Mouse (Mus musculus): Measurements from ENCODE around the gene Gprc5b.
A peak's percentile ranks its signal among the peaks of the same experiment; 100 is the strongest.

The Gprc5b gene

DNA sequence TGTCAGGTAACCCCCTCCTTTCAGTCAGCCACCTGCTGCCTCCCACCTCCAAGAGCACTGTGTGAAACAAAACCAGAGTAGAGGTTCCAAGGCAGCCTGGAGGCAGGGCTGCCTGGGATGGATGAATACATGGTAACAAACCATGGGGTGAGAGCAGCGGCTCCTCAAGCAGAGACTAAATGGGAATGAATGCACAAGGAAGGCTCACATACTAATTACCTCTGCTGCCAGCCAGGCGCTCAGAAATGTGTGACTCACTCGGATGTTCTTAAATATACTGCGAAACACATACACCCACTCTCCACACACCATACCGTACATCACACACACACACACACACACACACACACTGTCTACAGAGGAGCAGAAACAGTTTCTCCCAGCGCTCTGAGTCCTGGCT, 4.7 kb downstream of the Gprc5b start:
- DNase-seq (ENCODE audit: low spot score in 2 of 2), result no peak

GRCm38 (mm10) chr7:118989275-118989856, 5.6 kb downstream of the Gprc5b start:
- DNase-seq (ENCODE audit: low spot score in 2 of 2), result no peak

DNA sequence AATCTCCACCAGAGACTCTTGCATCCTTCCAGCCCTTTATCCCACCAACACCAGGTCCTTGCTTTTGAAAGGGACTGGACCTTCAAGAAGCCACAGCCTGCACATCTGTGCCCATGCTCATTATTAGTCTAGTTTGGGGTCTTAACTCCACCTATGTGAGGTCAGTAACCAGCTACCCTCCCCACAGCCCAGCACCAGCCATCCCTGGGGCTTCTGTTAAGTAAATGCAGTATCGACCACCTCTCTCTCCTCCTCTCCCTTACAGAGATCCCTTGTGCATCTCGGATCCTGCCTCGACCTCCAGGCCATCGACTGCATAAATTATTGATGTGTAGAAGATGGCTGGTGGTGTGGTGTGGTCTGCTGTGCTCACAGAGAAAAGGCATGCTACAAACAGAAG, 8.6 kb downstream of the Gprc5b start:
- no peak for DNase-seq (ENCODE audit: low spot score in 2 of 2)

DNA sequence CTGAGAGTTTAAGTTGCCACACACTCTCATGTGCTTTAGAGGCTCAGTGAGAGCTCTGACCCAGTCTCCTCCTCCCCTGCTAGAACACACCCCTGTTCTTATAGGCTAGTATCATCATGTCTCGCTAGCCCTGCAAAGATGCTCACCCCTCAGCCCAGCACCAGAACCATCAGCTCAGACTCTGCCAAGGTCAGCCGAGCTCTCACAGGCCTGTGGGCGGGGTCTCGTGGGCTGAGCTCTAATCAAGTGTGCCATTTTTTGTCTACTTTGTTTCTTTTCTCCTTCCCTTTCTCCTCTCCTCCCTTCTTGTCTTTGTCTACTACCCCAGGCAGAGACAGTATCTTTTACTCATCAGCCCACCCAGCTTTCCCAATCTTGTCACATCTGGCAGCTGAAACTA, 9.2 kb downstream of the Gprc5b start:
- DNase-seq (ENCODE audit: low spot score in 2 of 2), result no peak

- peak in 1 of 2 experiments; percentile 8 for DNase-seq (ENCODE audit: low spot score in 2 of 2)
Observed at GRCm38 (mm10) chr7:118983961-118984360, 11.1 kb downstream of the Gprc5b start.

DNA sequence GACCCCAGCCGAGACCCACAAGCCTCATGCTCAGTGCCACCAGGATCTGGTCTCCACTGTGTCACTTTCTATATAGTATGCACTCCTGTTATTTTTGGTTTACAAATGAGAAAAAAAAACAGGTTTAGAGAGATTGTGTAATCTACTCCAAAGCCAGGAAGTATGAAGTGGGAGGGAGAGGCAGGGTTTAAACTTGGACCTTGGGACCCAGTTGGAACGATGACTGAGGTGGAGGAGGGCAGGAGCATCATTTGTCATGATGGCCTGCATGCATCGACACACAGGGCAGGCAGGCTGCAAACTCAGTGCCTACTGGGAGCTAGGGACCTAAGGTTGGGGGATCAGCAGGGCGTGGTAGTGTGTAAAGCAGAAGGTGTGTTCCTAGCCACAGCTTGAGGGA, 12.4 kb downstream of the Gprc5b start:
- DNase-seq (ENCODE audit: low spot score in 2 of 2), result no peak

GRCm38 (mm10) chr7:118981831-118982230, 13.2 kb downstream of the Gprc5b start:
- no peak for DNase-seq (ENCODE audit: low spot score in 2 of 2)

- peak; percentile 53 to 55 for DNase-seq (ENCODE audit: low spot score in 2 of 2)
Observed at GRCm38 (mm10) chr7:118981346-118981745, 13.7 kb downstream of the Gprc5b start.

GRCm38 (mm10) chr7:118979708-118980107, 15.3 kb downstream of the Gprc5b start:
- DNase-seq (ENCODE audit: low spot score in 2 of 2), result no peak

DNA sequence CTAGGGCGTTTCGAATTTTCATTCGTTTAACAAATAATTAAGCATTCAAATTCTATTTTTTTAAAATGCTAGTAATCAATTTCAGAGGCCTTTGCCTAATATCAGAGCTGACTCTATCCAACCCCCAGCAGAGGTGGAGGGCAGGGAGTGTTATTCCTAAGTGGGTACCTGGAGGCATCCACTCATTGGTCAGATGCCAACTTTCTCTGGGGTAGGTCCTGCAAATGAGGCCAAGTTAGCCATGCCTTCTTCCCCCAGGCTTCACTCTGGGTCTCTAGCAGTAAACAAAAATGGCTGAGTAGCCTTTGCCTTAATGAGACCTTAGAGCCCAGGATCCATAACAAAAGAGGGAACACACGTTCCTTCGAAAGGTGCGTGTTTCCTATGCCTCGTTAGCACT, 15.9 kb downstream of the Gprc5b start:
- no peak for DNase-seq (ENCODE audit: low spot score in 2 of 2)

DNA sequence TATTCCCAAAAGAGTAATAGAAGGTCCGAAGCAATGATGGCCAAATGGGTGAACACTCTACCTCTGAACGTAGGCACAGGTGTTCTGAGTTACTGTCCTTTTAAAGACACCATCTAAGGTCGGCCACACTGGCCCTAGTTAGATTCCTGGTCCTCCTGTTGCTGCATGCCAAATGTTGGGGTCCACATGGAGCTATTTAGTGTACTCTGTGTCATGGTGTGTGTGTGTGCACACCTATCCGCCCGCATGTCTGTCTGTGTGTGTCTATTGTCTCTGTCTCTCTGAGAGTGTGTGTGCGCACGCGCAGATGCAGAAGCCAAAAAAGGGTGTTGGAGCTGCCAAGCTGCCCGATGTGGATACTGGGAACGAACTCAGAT, 17.9 kb downstream of the Gprc5b start:
- no peak for DNase-seq (ENCODE audit: low spot score in 2 of 2)

GRCm38 (mm10) chr7:118976414-118977166, 18.4 kb downstream of the Gprc5b start:
- peak; percentile 67 to 73 for DNase-seq (ENCODE audit: low spot score in 2 of 2)

DNA sequence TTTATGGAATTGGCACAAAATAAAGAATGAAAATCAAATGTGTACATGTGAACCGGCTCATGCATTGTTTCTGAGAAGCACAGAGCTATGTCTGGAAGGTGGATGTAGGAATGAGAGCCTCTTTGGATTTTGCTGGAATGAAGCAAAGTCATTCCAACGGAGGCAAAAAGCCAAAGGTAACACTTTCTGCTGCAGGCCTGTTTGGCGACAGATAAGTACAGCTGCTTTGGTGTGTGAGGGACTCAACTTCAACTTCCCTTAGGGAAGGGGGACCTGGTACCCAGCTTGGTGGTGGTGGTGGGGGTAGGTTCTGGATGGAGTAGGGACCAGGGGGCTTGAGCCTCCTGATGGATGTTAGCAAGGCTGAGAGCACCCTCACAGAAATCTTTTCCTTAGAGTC, 19.2 kb downstream of the Gprc5b start:
- peak; percentile 17 to 46 for DNase-seq (ENCODE audit: low spot score in 2 of 2)

DNA sequence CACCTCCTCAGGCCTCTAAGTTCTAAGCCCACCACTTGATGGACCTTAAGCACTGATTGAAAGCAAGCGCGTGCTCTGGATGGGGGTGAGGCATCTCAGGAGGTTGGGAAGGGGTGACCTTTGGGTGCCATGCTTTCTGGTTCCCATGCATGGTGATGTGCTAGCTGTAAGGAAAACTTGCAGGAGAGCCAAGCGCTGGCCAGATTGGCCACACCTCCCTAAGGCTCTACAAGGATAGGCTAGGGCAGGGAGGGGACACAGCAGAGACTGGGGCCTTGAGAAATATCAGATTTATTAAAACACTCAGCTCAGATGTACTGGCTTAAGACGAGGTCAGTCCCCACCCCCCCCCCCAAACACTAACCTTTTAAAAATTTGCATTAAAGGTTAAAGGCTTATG, 21.6 kb downstream of the Gprc5b start:
- no peak for DNase-seq (ENCODE audit: low spot score in 2 of 2)

GRCm38 (mm10) chr7:118972306-118972705, 22.7 kb downstream of the Gprc5b start:
- no peak for DNase-seq (ENCODE audit: low spot score in 2 of 2)

GRCm38 (mm10) chr7:118971499-118971898, 23.5 kb downstream of the Gprc5b start:
- DNase-seq (ENCODE audit: low spot score in 2 of 2), result no peak

DNA sequence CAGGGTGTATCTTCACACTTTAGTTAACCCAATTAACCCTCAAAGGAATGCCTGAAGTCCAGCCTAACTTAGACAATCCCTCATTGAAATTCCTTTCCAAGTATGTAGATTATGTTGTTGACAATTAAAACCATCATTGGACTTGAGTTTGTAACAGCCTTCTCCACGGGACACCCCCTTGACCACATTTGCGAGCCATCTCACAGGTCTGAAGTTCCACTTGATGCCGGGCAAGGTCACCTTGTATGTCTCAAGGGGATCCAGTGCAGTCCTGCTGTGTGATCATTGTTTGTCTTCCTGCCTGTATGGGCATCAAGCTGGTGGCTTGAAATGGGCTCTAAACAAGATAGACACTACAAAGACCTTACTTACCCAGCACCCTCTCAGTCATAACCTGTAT, 26.1 kb downstream of the Gprc5b start:
- no peak for DNase-seq (ENCODE audit: low spot score in 2 of 2)

DNA sequence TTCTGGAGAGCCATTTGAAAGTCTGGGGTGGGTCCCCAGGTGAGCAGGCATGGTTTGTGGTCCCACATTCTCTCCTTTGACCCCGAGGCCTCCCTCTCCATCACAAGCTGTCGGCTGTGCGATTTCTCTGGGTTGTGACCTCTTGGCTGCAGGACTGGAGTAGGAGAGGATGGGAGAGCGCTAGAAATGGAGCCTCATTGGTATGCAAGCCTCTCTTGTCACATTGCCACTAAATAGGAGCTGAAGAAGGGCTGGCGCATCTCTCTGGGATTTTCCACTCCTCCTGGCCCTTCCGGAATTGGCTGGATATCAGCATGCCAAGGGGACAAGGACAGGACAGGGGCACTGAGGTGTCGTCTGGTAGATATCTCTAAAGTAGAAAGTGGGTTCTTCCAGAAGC, 29.8 kb downstream of the Gprc5b start:
- DNase-seq (ENCODE audit: low spot score in 2 of 2), result no peak

DNA sequence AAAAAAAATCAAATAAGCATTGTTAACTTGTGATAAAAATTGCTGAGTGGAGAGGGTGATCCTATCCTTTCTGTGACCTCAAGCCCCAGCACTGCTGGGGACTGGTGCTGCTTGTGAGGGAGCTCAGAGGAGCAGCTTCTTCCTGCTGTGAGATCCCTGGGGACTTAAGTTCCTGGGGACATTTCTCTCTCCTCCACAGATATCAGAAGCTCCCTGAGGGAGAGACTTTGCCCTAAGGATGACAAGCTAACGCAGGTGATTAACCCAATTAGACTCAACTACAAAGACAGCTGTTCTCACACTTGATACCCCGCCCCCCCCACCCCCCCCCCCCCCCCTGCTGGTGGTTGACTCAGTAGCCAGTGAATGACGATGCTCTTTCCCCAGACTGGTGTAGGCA, 30.2 kb downstream of the Gprc5b start:
- no peak for DNase-seq (ENCODE audit: low spot score in 2 of 2)

DNA sequence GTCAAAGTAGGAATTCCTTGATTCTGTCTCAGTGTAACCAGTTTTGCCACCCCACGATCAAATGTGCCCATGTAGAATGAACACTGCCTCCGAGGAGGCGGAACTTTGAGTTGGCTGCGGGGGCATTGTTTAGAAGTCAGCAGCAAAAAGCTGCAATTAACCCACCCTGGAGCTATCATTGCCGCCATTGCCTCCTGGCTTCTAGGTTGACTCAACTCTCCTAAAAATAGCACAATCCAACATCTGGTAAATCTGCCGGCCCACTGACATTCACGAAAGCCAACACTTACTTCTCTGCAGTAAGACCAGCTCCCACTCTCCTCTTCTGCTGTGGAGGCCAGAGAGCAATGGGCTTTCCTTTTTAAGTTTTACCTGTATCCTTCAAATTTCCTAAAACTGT, 35.8 kb downstream of the Gprc5b start:
- DNase-seq (ENCODE audit: low spot score in 2 of 2), result no peak

- no peak for DNase-seq (ENCODE audit: low spot score in 2 of 2)
Observed at GRCm38 (mm10) chr7:118956616-118957246, 38.3 kb downstream of the Gprc5b start.

GRCm38 (mm10) chr7:118954968-118955367, 40.0 kb downstream of the Gprc5b start:
- DNase-seq (ENCODE audit: low spot score in 2 of 2), result no peak

DNA sequence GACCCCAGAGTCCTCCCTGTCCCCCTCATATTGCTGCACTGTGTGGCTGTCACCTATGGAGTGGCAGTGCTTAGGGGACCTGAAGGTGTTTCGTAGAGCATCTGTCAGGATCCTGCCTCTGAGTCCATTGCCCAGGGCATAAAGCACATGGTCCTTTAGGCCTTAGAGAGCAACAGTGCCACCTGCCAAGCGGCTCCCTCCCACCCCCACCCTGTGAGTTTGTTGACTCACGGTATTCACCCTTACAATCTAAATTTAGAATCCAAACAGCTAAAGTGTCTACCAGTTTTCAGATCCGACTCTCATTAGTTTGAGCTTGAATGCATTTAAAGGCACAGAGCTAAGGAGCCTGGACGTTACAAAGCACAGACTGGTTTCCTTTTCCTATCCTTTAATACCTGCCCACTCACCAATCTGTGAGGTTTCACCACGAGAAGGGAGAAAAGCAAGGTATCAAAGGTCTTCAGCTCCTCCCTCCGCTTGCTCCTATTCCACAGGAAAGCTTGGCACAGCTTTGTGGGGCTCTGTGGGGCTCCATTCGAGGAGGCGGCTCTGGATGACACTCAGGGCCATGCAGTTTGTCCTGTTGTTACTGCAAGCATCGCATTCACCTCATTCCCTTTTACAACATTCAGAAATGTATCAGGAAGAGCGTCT, 41.3 kb downstream of the Gprc5b start:
- DNase-seq (ENCODE audit: low spot score in 2 of 2), result no peak
